Mouse (Mus musculus): ENCODE results near the gene Spp1. TPM values are rescaled to one million over a fixed set of nuclear protein-coding genes. Genes with fewer than 3 reads are reported as not detected.

The Spp1 gene
- total RNA-seq (2021) (under 1 TPM; 0.36 to 0.39 TPM), polyA plus RNA-seq (2012; rRNA removed) (1.7 and 2.1 TPM in 2 replicates)
- long read RNA-seq, partial matches to known transcripts = 0 of 1 reads
- long read RNA-seq, other reads (novel, unspliced or antisense) = 0 of 1 reads

- H3K4me3 ChIP-seq = no peak within 1 kb of the TSS
Measured at GRCm38 (mm10) chr5:104434835-104435301, at the start of gene Spp1. TSS of gene Spp1 (plus strand) at chr5:104435118.

GRCm38 (mm10) chr5:104385521-104385920 is 49.4 kb upstream of the Spp1 start:
- Histone ChIP-seq H3K9ac (ENCODE audit: low read depth, low read length) (no peak overlapping the region), H3K36me3 (ENCODE audit: control insufficient read depth, insufficient read depth, low read length) (no peaks in the 10 kb centered on the region), H3K27ac (no peak overlapping the region), H3K27me3 (ENCODE audit: control insufficient read depth, insufficient read depth, low read length) (no peaks in the 10 kb centered on the region), H3K4me1 (ENCODE audit: control insufficient read depth, insufficient read depth, low read length) (no peaks in the 10 kb centered on the region), H3K4me3 (no peak overlapping the region), H3K79me2 (replicated peaks; ENCODE audit: control insufficient read depth, insufficient read depth, low read length) (no peaks in the 10 kb centered on the region)
- 93% methylated on average over 16 of the region's 16 CpGs for WGBS
- DNase-seq = no peak
- intact Hi-C loops (cut with DNase I) = no loop called here
- TF ChIP-seq EP300 (IDR thresholded peaks at IDR 0.05; ENCODE audit: insufficient read depth, low read depth, low read length) = no peak
- TF ChIP-seq CTCF (IDR thresholded peaks at IDR 0.05) = no peak
- no peak for TF ChIP-seq POLR2A (IDR thresholded peaks at IDR 0.05; ENCODE audit: insufficient read depth, low read depth, low read length)

More at GRCm38 (mm10) chr5:104434835-104435301, at the start of gene Spp1:
- H3K9ac ChIP-seq (ENCODE audit: low read depth, low read length) = no peak within 1 kb of the TSS
- H3K27me3 ChIP-seq (ENCODE audit: control insufficient read depth, insufficient read depth, low read length) = 0 out of 2 replicates have a peak, but pooled peaks cover 2% of the 10 kb centered on the region
- DNase-seq = no peak
- H3K4me1 ChIP-seq (ENCODE audit: control insufficient read depth, insufficient read depth, low read length) = no peaks in the 10 kb centered on the region; the same call in 1 of the 2 replicates
- H3K79me2 ChIP-seq (replicated peaks; ENCODE audit: control insufficient read depth, insufficient read depth, low read length) = no peaks in the 10 kb centered on the region
- intact Hi-C loops (cut with DNase I) = loop anchor here (5.0 kb wide), 2 partner anchors 93 to 218 kb away; no protein-coding TSS in a partner anchor
- no peaks in the 10 kb centered on the region for H3K36me3 ChIP-seq (ENCODE audit: control insufficient read depth, insufficient read depth, low read length)
- no peak for TF ChIP-seq CTCF (IDR thresholded peaks at IDR 0.05)
- no peak for TF ChIP-seq POLR2A (IDR thresholded peaks at IDR 0.05; ENCODE audit: insufficient read depth, low read depth, low read length)
- TF ChIP-seq EP300 (IDR thresholded peaks at IDR 0.05; ENCODE audit: insufficient read depth, low read depth, low read length) = no peak
- WGBS = 59% methylated on average over 7 of the region's 7 CpGs
- no peak within 1 kb of the TSS for H3K27ac ChIP-seq

- intact Hi-C loops (cut with DNase I) = no loop called here
- Histone ChIP-seq H3K27me3 (ENCODE audit: control insufficient read depth, insufficient read depth, low read length) (no peaks in the 10 kb centered on the region), H3K9ac (ENCODE audit: low read depth, low read length) (no peak overlapping the region), H3K36me3 (ENCODE audit: control insufficient read depth, insufficient read depth, low read length) (no peaks in the 10 kb centered on the region), H3K4me3 (no peak overlapping the region), H3K4me1 (ENCODE audit: control insufficient read depth, insufficient read depth, low read length) (no peaks in the 10 kb centered on the region), H3K27ac (no peak overlapping the region), H3K79me2 (replicated peaks; ENCODE audit: control insufficient read depth, insufficient read depth, low read length) (no peaks in the 10 kb centered on the region)
- 39% methylated on average over 5 of the region's 5 CpGs for WGBS
- no peak for TF ChIP-seq POLR2A (IDR thresholded peaks at IDR 0.05; ENCODE audit: insufficient read depth, low read depth, low read length)
- TF ChIP-seq CTCF (IDR thresholded peaks at IDR 0.05) = no peak
- no peak for TF ChIP-seq EP300 (IDR thresholded peaks at IDR 0.05; ENCODE audit: insufficient read depth, low read depth, low read length)
- DNase-seq = no peak
Measured at GRCm38 (mm10) chr5:104386908-104387307, 48.0 kb upstream of the Spp1 start.

GRCm38 (mm10) chr5:104390962-104391361 is 44.0 kb upstream of the Spp1 start:
- H3K27ac ChIP-seq = no peak overlapping the region
- TF ChIP-seq POLR2A (IDR thresholded peaks at IDR 0.05; ENCODE audit: insufficient read depth, low read depth, low read length) (no peak), CTCF (IDR thresholded peaks at IDR 0.05) (no peak), EP300 (IDR thresholded peaks at IDR 0.05; ENCODE audit: insufficient read depth, low read depth, low read length) (no peak)
- no peaks in the 10 kb centered on the region for H3K27me3 ChIP-seq (ENCODE audit: control insufficient read depth, insufficient read depth, low read length)
- 80% methylated on average over 2 of the region's 2 CpGs for WGBS
- no peak for DNase-seq
- H3K79me2 ChIP-seq (replicated peaks; ENCODE audit: control insufficient read depth, insufficient read depth, low read length) = no peaks in the 10 kb centered on the region
- H3K36me3 ChIP-seq (ENCODE audit: control insufficient read depth, insufficient read depth, low read length) = no peaks in the 10 kb centered on the region
- H3K4me3 ChIP-seq = no peak overlapping the region
- H3K4me1 ChIP-seq (ENCODE audit: control insufficient read depth, insufficient read depth, low read length) = no peaks in the 10 kb centered on the region
- H3K9ac ChIP-seq (ENCODE audit: low read depth, low read length) = no peak overlapping the region
- intact Hi-C loops (cut with DNase I) = no loop called here

GRCm38 (mm10) chr5:104392784-104393183 is 42.1 kb upstream of the Spp1 start:
- H3K79me2 ChIP-seq (replicated peaks; ENCODE audit: control insufficient read depth, insufficient read depth, low read length) = no peaks in the 10 kb centered on the region
- no peak overlapping the region for H3K9ac ChIP-seq (ENCODE audit: low read depth, low read length)
- no peak for DNase-seq
- TF ChIP-seq CTCF (IDR thresholded peaks at IDR 0.05) (no peak), POLR2A (IDR thresholded peaks at IDR 0.05; ENCODE audit: insufficient read depth, low read depth, low read length) (no peak), EP300 (IDR thresholded peaks at IDR 0.05; ENCODE audit: insufficient read depth, low read depth, low read length) (no peak)
- 70% methylated on average over 5 of the region's 5 CpGs for WGBS
- no peak overlapping the region for H3K4me3 ChIP-seq
- no peaks in the 10 kb centered on the region for H3K27me3 ChIP-seq (ENCODE audit: control insufficient read depth, insufficient read depth, low read length)
- no peak overlapping the region for H3K27ac ChIP-seq
- no peaks in the 10 kb centered on the region for H3K4me1 ChIP-seq (ENCODE audit: control insufficient read depth, insufficient read depth, low read length)
- intact Hi-C loops (cut with DNase I) = no loop called here
- H3K36me3 ChIP-seq (ENCODE audit: control insufficient read depth, insufficient read depth, low read length) = no peaks in the 10 kb centered on the region

- no peaks in the 10 kb centered on the region for H3K27me3 ChIP-seq (ENCODE audit: control insufficient read depth, insufficient read depth, low read length)
- TF ChIP-seq CTCF (IDR thresholded peaks at IDR 0.05) = no peak
- no peak for TF ChIP-seq EP300 (IDR thresholded peaks at IDR 0.05; ENCODE audit: insufficient read depth, low read depth, low read length)
- no peak for TF ChIP-seq POLR2A (IDR thresholded peaks at IDR 0.05; ENCODE audit: insufficient read depth, low read depth, low read length)
- no peaks in the 10 kb centered on the region for H3K36me3 ChIP-seq (ENCODE audit: control insufficient read depth, insufficient read depth, low read length)
- 74% methylated on average over 6 of the region's 6 CpGs for WGBS
- DNase-seq = no peak
- no peak overlapping the region for H3K27ac ChIP-seq
- intact Hi-C loops (cut with DNase I) = no loop called here
- no peaks in the 10 kb centered on the region for H3K79me2 ChIP-seq (replicated peaks; ENCODE audit: control insufficient read depth, insufficient read depth, low read length)
- H3K9ac ChIP-seq (ENCODE audit: low read depth, low read length) = no peak overlapping the region
- no peaks in the 10 kb centered on the region for H3K4me1 ChIP-seq (ENCODE audit: control insufficient read depth, insufficient read depth, low read length)
- no peak overlapping the region for H3K4me3 ChIP-seq
Measured at GRCm38 (mm10) chr5:104396286-104396685, 38.6 kb upstream of the Spp1 start.

All from heart, adult 2 months (tissue).